Mouse (Mus musculus) embryonic fibroblast, embryonic 13.5 days (primary cell): Measurements from ENCODE around the gene Cap2.

ENCODE experiments used
- CTCF ChIP-seq: IDR thresholded peaks from 2 replicates; pipeline ENCODE4 v1.5.1; 2011; ENCODE audit warnings: mild to moderate bottlenecking, control low read depth, low read length, moderate library complexity, borderline replicate concordance; ENCODE audit not compliant: insufficient read depth
- POLR2A ChIP-seq: IDR thresholded peaks from 2 replicates; pipeline ENCODE4 v1.6.1; 2011; ENCODE audit warnings: low read depth, mild to moderate bottlenecking, control low read depth, low read length, moderate library complexity

DNA sequence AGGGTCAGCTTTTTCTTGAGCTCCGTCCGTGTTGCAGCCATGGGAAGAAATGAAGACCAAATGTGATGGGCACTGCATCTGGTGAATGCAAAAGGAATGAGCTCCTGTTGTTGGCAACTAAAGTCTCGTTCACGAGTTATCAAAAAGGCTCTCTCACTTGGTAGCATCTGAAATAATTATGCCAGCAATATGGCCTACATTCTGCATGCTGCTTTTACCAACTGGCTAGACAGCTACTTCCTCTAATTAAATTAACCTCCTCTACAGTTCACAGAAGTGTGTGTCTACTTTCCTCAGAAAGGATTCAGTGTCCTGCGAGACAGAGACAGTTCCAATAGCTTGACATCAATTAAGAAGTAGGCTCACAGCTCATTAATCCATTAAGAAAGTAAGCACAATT is 152.9 kb downstream of the Cap2 start:
- no peak for TF ChIP-seq CTCF
- no peak for TF ChIP-seq POLR2A
